Mouse (Mus musculus) cerebellum, adult 8-10 months (tissue): ENCODE data around the gene Mab21l3.

Source experiments
- DNase-seq: peaks from one replicate; pipeline ENCODE4 v3.0.0; 2022

Mab21l3 gene

GRCm38 (mm10) chr3:101848816-101849215 is at the start of gene Mab21l3:
Mab21l3 (minus strand) TSS chr3:101848959.
- DNase-seq: no peak

GRCm38 (mm10) chr3:101897377-101897974 is 48.7 kb upstream of the Mab21l3 start:
- DNase-seq: no peak

DNA sequence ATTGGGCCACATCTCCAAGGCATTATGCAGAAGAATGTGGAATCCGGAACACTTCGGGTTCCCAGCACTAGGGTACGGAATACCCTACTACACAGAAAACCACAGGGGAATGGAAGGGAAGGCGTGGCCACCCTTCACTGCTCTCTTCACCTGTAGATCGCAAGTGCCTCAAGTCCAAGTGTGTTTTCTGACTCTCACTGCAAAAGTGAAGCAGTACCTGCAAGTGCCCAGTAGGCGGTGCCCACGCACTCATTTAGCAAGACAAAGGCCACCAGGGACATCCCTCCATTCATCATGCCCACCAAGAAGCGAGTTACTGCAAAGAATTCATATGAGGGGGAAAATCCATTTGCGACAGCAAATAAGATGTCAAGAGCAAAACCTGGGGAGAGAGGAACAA is 48.1 kb upstream of the Mab21l3 start:
- peak; percentile 74 for DNase-seq

DNA sequence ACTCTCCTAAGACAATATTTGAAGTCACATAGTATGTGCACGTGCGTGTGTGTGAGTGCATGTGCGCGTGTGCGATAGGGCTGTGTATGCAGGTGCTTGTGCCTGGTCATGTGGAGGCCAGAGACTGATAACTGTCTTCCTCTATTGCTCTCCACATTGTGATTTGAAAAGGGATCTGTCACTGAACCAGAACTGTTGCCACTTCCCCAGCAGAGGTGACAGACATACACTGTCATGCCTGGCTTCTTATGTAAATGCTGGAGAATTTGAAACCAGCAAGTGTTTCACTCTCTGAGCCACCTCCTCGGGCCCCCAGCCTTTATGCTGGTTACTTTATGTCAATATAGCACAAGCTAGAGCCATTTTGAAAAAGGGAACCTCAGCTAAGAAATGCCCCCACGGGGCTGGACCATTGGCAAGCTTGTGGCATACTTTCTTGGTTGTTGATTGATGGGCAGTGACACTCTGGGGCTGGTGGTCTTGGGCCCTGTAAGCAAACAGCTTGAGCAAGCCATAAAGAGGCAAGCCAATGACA is 46.7 kb upstream of the Mab21l3 start:
- DNase-seq: no peak

GRCm38 (mm10) chr3:101885591-101885990 is 36.8 kb upstream of the Mab21l3 start:
- DNase-seq: no peak

GRCm38 (mm10) chr3:101885041-101885440 is 36.3 kb upstream of the Mab21l3 start:
- no peak for DNase-seq

GRCm38 (mm10) chr3:101883902-101884301 is 35.1 kb upstream of the Mab21l3 start:
- DNase-seq: no peak

GRCm38 (mm10) chr3:101881721-101882120 is 33.0 kb upstream of the Mab21l3 start:
- DNase-seq: no peak

DNA sequence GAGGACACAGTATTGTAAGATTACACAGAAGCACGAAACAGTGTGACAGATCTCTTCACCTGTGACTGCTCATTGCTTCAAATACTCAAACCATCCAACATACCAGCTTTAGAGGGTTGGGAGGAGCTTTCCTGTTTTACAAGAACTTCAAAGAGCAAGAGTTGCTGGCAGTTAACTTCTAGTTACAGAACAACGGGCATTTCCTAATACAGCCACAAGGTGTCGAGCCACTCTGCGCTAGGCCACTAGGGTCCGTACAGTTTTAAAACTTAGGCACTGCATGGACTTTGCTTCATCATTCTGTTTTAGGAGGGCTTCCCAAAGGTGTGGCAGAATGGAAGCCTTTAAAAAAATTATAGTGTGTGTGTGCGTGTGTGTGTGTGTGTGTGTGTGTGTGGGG is 32.1 kb upstream of the Mab21l3 start:
- DNase-seq: no peak

- DNase-seq: no peak
Measured at GRCm38 (mm10) chr3:101878136-101878535, 29.4 kb upstream of the Mab21l3 start.

GRCm38 (mm10) chr3:101876459-101877285 is 27.9 kb upstream of the Mab21l3 start:
- no peak for DNase-seq

DNA sequence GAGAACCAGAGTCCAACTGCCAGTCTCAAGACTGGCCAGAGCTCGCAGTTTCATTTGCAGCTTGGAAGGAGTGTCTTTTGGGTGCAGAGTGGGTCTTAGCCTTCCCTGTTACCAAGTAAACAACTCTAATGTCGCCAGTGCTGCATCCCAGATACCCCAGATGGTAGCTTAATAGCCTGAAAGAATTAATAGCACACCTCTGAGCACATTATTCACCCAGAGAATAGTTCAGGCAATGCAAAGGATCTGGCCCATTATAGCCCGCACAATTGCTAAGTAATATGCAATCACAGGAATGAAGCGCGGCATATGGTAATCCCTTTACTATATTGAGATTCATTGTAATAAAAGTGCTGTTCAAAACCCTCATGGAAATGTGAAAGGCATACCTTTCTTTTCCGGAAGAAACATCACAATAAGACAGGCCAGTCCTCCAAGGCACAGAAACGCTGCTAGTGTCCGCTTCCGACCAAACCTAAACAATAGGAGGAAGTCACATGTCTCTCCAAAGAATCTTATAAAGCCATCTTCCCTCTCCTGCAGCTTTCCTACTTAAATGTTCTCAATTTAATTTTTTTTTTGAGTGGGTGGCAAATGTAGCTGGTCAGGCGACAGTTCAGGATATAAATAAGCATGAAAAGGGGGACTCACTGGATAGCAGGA is 26.6 kb upstream of the Mab21l3 start:
- DNase-seq: no peak

DNA sequence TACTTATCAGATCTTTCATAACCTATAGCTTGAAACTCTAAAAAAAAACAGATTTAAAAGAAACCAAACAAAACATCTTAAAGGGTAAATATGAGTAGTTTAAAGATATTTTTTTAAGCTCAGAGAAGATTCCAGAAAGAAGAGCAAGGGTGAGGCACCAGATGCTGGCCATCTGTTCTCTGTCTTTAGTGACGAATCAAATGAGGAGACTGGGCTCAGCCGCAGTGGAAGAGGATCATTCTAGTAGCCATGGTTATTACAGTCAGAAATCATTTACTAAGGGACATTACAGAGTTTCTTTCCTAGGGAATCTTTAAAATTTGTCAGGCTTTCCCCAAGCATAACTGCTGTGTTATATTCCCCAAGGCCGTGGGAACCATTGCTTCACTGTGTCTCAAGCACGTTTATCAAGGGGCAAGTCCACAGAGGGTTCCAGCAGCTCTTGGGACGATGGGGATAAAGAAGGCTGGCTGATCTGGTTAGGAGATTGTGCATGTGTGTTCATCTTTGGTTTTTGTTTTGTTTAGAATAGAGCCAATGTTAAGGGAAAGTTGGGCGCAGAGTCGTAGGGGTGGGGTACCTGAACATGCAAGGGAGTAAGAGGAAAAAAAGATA is 24.4 kb upstream of the Mab21l3 start:
- no peak for DNase-seq

DNA sequence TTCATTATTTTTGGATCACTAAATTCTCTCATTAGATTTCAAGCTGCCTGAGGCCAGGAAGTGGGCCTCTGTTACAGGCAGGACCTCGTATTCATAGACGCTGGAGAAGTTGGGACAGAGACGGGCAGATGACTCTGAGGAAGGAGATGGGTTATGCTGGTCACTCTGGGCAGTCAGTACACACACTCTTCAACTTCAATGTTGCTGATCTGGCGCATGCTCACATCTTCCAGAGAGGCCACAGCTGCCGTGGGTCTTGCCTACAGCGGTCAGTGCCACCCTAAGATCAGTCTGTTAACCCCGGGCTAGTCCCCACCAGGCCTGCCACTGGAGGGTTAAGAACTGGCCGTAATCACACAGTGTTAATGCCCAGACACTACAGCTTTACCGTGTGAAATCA is 23.2 kb upstream of the Mab21l3 start:
- DNase-seq: no peak

DNA sequence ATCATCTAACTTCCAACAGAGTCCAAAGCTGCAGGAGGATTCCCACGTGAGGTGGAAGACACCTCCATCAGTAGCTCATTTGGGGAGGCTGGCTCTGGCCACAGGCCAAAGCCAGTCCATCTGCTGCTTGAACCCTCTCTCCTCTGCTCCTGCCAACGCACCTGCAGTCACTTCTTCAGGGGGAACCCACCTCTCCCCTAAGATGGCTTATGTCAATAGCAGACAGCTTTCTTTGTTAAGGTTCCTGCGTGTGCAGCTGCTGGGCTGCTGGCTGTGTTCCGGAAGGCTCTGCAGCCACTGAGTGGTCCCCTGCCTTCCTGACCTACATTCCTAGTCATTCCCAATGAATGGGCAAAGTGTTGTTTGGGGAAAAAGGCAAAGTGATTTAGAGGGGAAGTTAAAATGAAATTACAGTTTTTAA is 18.3 kb upstream of the Mab21l3 start:
- peak; percentile 75 for DNase-seq

- no peak for DNase-seq
Measured at GRCm38 (mm10) chr3:101861856-101862255, 13.1 kb upstream of the Mab21l3 start.

- DNase-seq: no peak
Measured at GRCm38 (mm10) chr3:101860151-101860550, 11.4 kb upstream of the Mab21l3 start.

DNA sequence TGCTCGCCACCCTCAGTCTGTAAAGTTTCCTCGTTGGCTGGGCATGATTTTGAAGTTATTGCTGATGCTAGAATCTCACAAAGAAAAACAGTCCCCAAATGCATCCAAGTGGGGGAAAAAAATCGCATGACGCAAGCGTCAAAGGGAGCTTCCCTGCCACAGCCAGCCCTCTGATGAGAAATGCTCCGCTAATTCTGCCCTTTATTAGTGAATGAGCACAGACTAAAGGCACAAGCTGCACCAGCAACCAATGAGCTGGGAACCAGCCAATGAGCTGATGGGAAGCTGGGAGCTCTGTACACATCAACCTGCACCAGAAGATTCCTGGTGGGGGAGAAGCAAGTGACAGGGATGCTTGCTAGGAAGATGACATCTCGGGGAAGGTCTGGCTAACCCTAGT is 11.0 kb upstream of the Mab21l3 start:
- DNase-seq: no peak

- no peak for DNase-seq
Measured at GRCm38 (mm10) chr3:101854075-101854474, 5.3 kb upstream of the Mab21l3 start.

- no peak for DNase-seq
Measured at GRCm38 (mm10) chr3:101851363-101851762, 2.6 kb upstream of the Mab21l3 start.

- no peak for DNase-seq
Measured at GRCm38 (mm10) chr3:101846096-101846495, 2.7 kb downstream of the Mab21l3 start.

DNA sequence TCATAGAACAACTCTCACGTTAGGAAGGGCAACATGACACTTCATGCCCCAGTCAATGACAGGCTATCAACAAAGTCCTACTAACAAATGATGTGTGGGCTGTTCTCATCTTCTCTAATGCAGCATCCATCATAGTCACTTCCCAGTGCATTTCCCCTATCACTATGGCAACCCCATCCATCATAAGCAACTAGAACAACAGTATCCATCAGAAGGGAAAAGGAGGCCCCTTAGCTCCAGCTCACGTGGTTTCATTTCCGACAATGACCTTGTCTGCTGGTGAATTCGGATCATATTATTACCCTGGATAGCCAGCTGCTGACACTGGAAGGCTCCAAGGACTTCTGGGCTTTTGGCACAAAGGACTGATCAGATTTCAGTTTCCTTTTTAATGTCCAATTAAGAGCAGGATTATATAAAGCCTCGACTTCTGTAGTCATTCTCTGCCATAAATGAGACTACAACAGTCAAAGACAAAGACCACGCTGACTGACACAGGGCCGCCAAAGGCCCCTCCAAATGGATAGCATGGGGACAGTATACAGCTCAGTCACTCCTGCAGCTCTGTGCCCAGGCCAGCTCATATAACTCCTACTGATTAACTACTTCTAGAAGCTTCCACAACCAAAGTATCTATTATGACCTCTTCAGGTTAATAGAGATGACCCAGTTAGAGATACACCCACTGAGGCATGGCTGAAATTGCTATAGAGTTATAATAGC is 6.2 kb downstream of the Mab21l3 start:
- no peak for DNase-seq

DNA sequence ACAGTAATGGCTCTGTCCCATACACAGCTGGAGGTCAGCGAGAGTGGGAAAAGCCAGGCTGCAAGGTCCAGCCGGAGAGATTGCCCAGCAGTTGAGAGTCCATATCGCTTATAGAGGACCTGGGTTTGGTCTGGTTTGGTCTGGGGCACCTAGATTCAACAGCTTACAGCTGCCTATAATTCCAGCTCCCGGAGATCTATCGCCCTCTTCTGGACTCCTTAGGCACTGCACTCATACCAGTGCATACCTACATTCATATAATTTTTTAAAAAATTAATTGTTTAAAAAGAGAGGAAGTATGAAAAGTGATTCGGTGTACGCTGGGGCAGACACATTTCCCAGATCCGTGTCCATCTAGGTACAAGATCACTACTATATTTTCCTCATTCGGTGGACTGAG is 9.4 kb downstream of the Mab21l3 start:
- DNase-seq: no peak
